ENCODE assay signal across 8 mouse cellular contexts in the genomic region with DNA sequence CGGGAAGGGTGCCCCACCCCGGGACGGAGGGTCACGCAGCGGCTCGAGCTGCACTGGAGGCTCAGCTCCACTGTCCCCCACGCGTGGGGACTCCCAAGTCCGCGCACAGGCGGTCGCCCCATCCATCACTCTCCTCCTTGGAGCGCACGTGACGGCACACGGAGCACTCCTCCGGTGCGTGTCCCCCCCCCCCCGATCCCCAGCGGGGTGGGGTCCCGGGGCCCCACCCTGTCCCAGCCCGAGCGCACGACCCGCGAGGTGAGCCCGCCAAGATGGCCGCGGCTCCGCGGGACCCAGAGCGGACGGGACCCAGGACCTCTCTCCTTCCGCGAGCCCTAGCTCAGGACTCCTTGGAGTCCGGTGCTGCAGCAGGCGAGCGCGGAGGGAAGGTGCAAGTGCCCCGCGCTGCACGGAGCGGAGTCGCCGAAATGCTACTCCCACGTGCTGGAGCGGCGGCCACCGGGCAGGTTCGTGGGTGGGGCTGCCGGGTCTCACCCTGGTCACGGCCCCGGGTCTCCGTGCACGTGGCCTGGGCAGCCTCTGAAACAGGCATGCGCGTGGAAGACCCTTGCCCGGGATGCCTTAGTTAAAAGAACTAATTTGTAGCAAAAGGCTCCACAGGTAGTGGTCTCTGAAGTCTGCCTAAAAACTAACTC. TPM values are rescaled to one million over a fixed set of nuclear protein-coding genes. Genes with fewer than 3 reads are reported as not detected.
DNase-seq lines count a peak whose midpoint lies in the region; ATAC-seq lines count a peak whose summit lies in the region.

No protein-coding gene starts in this region.

- peak overlapping the region; percentile 79 for H3K9ac ChIP-seq in embryonic facial prominence, embryonic 12.5 days
- peak overlapping the region; percentile 91 for H3K9ac ChIP-seq in heart, embryonic 14.5 days (ENCODE audit: low read length)

- ATAC-seq in embryonic facial prominence, embryonic 12.5 days (ENCODE audit: insufficient number of reproducible peaks, insufficient read depth, low FRiP score, low TSS enrichment) = peak; percentile 53
- ATAC-seq in heart, embryonic 14.5 days (ENCODE audit: insufficient number of reproducible peaks, insufficient read depth, low FRiP score, low read depth) = peak; percentile 62

- peak overlapping the region; percentile 83 for H3K4me3 ChIP-seq in embryonic facial prominence, embryonic 12.5 days
- H3K4me3 ChIP-seq in heart, embryonic 14.5 days (ENCODE audit: control insufficient read depth in 1 of 2, insufficient read depth in 1 of 2, low read depth in 1 of 2, low read length in 2 of 2) = peak overlapping the region; percentile 78 to 92
- H3K4me3 ChIP-seq in megakaryocyte, embryonic 14.5 days (replicated peaks) = peak overlapping the region; percentile 97

- H3K27ac ChIP-seq in embryonic facial prominence, embryonic 12.5 days = peak overlapping the region; percentile 77
- H3K27ac ChIP-seq in heart, embryonic 14.5 days (replicated peaks in 1 of 2; ENCODE audit: control insufficient read depth in 1 of 2, insufficient read depth in 1 of 2, low read depth in 2 of 2, low read length in 2 of 2) = peak overlapping the region; percentile 88 to 89

- peak overlapping the region; percentile 90 for H3K4me2 ChIP-seq in embryonic facial prominence, embryonic 12.5 days (replicated peaks)
- H3K4me2 ChIP-seq in heart, embryonic 14.5 days (ENCODE audit: low read length) = peak overlapping the region; percentile 77

- DNase-seq in CD8-positive naive resting alpha-beta T cell, adult 2 months (ENCODE audit: low read depth in 2 of 2, low spot score in 2 of 2) = peak; percentile 33 to 39
- DNase-seq in adrenal gland, adult 8-10 months = peak; percentile 43
- DNase-seq in kidney, postnatal 10 days = peak; percentile 77
- DNase-seq in spleen, adult 12 weeks (ENCODE audit: low spot score) = peak; percentile 46
- DNase-seq in left cerebral cortex, postnatal 14 days (ENCODE audit: low spot score in 2 of 2) = no peak

- H3K4me1 ChIP-seq in embryonic facial prominence, embryonic 12.5 days = peaks cover 13% of the 10 kb centered on the region
- H3K4me1 ChIP-seq in heart, embryonic 14.5 days (ENCODE audit: control insufficient read depth in 2 of 2, insufficient read depth in 2 of 2, low read length in 2 of 2) = peaks cover 11 to 25% of the 10 kb centered on the region in 2 experiments
- H3K4me1 ChIP-seq in megakaryocyte, embryonic 14.5 days = peaks cover 48% of the 10 kb centered on the region

- H3K36me3 ChIP-seq in embryonic facial prominence, embryonic 12.5 days = no peaks in the 10 kb centered on the region
- no peaks in the 10 kb centered on the region for H3K36me3 ChIP-seq in heart, embryonic 14.5 days (ENCODE audit: control insufficient read depth, insufficient read depth, low read length)
- no peaks in the 10 kb centered on the region for H3K36me3 ChIP-seq in megakaryocyte, embryonic 14.5 days (replicated peaks; ENCODE audit: low read length)

- WGBS in embryonic facial prominence, embryonic 12.5 days = under 1% methylated on average over 52 of the region's 58 CpGs
- WGBS in heart, embryonic 14.5 days = under 1% methylated on average over 45 of the region's 58 CpGs

- no peaks in the 10 kb centered on the region for H3K9me3 ChIP-seq in embryonic facial prominence, embryonic 12.5 days
- no peaks in the 10 kb centered on the region for H3K9me3 ChIP-seq in heart, embryonic 14.5 days (ENCODE audit: control insufficient read depth, low read length)
- H3K9me3 ChIP-seq in megakaryocyte, embryonic 14.5 days = no peaks in the 10 kb centered on the region

- intact Hi-C loops in left cerebral cortex, postnatal 14 days (cut with DNase I) = loop anchor here (5.0 kb wide), 1 partner anchor 44 kb away; no protein-coding TSS in a partner anchor

- peaks cover 16% of the 10 kb centered on the region; the same call in 1 of the 2 replicates for H3K27me3 ChIP-seq in embryonic facial prominence, embryonic 12.5 days
- H3K27me3 ChIP-seq in heart, embryonic 14.5 days (ENCODE audit: control insufficient read depth, insufficient read depth, low read length) = no peaks in the 10 kb centered on the region
- peaks cover 5% of the 10 kb centered on the region for H3K27me3 ChIP-seq in megakaryocyte, embryonic 14.5 days (replicated peaks)

RNA-seq across cellular contexts. Expression of a gene that starts 0.6 kb away (rescaled TPM):
- 10 to 100 TPM; 18.8 to 34.8 (median 23.9) TPM for total RNA-seq in adrenal gland, adult 8-10 months (2022)
- polyA plus RNA-seq in embryonic facial prominence, embryonic 12.5 days (2016; fragmentation: Nextera tagmentation; extraction: Ambion mirVana) = 48.6 and 52.2 TPM in 2 replicates
- polyA plus RNA-seq in heart, embryonic 14.5 days (2014; fragmentation: Nextera tagmentation; extraction: Ambion mirVana) = 102 and 115 TPM in 2 replicates
- 7.8 and 123 TPM in 2 replicates for polyA plus RNA-seq in megakaryocyte, embryonic 14.5 days (2012; ENCODE audit: insufficient read depth, low replicate concordance)
- 10 to 100 TPM; 43.6 to 47.9 TPM for total RNA-seq in left cerebral cortex, postnatal 14 days (2021)

Comparison
In these comparisons a context has a peak if more than half of its experiments do, and no peak if none do; other contexts are left out.
1. DNase-seq: peak in CD8-positive naive resting alpha-beta T cell, adult 2 months (2 of 2), adrenal gland, adult 8-10 months (single experiment), kidney, postnatal 10 days (single experiment) and spleen, adult 12 weeks (single experiment); none in left cerebral cortex, postnatal 14 days (0 of 2).
2. Peak in every context shown above with its lines, with median percentiles within 50 percentile points of each other: H3K4me3 ChIP-seq.